Mouse (Mus musculus) ES-Bruce4 (cell line): ENCODE measurements around the gene Arhgap44.

ENCODE experiments used
- CTCF ChIP-seq: IDR thresholded peaks from one replicate; pipeline ENCODE4 v1.8.1; 2011; ENCODE audit warnings: low read depth, low read length
- EP300 ChIP-seq: IDR thresholded peaks from 2 replicates; pipeline ENCODE4 v1.6.1; 2011; ENCODE audit warnings: low read depth, low read length; ENCODE audit not compliant: insufficient read depth
- POLR2A ChIP-seq: IDR thresholded peaks from one replicate; pipeline ENCODE4 v1.8.1; 2011; ENCODE audit warnings: low read length; ENCODE audit not compliant: insufficient read depth

GRCm38 (mm10) chr11:65038996-65039395 is 123.8 kb downstream of the Arhgap44 start:
- no peak for TF ChIP-seq POLR2A
- TF ChIP-seq EP300: no peak
- no peak for TF ChIP-seq CTCF
